Mouse (Mus musculus) ES-E14 (cell line): ENCODE results near the gene Meaf6. TPM values are rescaled to one million over a fixed set of nuclear protein-coding genes. Genes with fewer than 3 reads are reported as not detected.

Experiments
- DNase-seq: peaks from one replicate; pipeline ENCODE4 v3.0.0-alpha.2; 2013; ENCODE audit warnings: low read depth, low spot score
- H3K27ac ChIP-seq: 2 replicates; pipeline ENCODE4 v1.5.1; 2012; ENCODE audit warnings: low read depth, mild to moderate bottlenecking, low read length, moderate library complexity, mixed read lengths; ENCODE audit not compliant: poor library complexity, insufficient read depth, severe bottlenecking
- H3K36me3 ChIP-seq: 2 replicates; pipeline ENCODE4 v1.6.1; 2012; ENCODE audit warnings: mild to moderate bottlenecking, low read length, moderate library complexity, mixed read lengths; ENCODE audit not compliant: control insufficient read depth, poor library complexity, insufficient read depth, severe bottlenecking
- H3K4me1 ChIP-seq, 2 experiments: fragments of 150-350 bp in 1 of 2; sonication (generic) in 1 of 2; 2 replicates each; pipeline ENCODE4 v1.6.1; 2012; ENCODE audit warnings: low read length in 2 of 2, mild to moderate bottlenecking in 1 of 2, mixed read lengths in 1 of 2; ENCODE audit not compliant: control insufficient read depth in 2 of 2, insufficient read depth in 2 of 2, poor library complexity in 1 of 2
- H3K4me3 ChIP-seq, 2 experiments: fragments of 150-350 bp in 1 of 2; sonication (generic) in 1 of 2; 2 replicates each; pipeline ENCODE4 v1.5.1; 2012; ENCODE audit warnings: low read length in 2 of 2, low read depth in 1 of 2, mild to moderate bottlenecking in 1 of 2, mixed read lengths in 1 of 2; ENCODE audit not compliant: insufficient read depth in 1 of 2, poor library complexity in 1 of 2, severe bottlenecking in 1 of 2
- H3K9ac ChIP-seq: 2 replicates; pipeline ENCODE4 v1.6.1; 2012; ENCODE audit warnings: low read depth, mild to moderate bottlenecking, low read length, mixed read lengths; ENCODE audit not compliant: poor library complexity, insufficient read depth, severe bottlenecking
- H3K9me3 ChIP-seq: fragments of 150-350 bp; sonication (generic); 2 replicates; pipeline ENCODE4 v1.6.1; 2012; ENCODE audit warnings: low read depth, mild to moderate bottlenecking, low read length; ENCODE audit not compliant: control insufficient read depth, insufficient read depth
- CHD2 ChIP-seq: IDR thresholded peaks from 2 replicates; pipeline ENCODE4 v1.6.1; 2014; ENCODE audit warnings: mild to moderate bottlenecking, low read depth, low read length, inconsistent platforms
- HCFC1 ChIP-seq: IDR thresholded peaks from 2 replicates; pipeline ENCODE4 v1.6.1; 2012; ENCODE audit warnings: low read length, inconsistent platforms, borderline replicate concordance; ENCODE audit not compliant: insufficient read depth
- MAFK ChIP-seq: IDR thresholded peaks from 2 replicates; pipeline ENCODE4 v1.6.1; 2014; ENCODE audit warnings: mild to moderate bottlenecking, low read depth, low read length, inconsistent platforms; ENCODE audit not compliant: insufficient read depth
- ZC3H11A ChIP-seq: IDR thresholded peaks from 2 replicates; pipeline ENCODE4 v1.6.1; 2012; ENCODE audit warnings: low read depth, mild to moderate bottlenecking, inconsistent platforms, low read length, borderline replicate concordance
- ZNF384 ChIP-seq: IDR thresholded peaks from 2 replicates; pipeline ENCODE4 v1.6.1; 2012; ENCODE audit warnings: low read depth, low read length, inconsistent platforms
- in situ Hi-C, 2 experiments: fragments of 600-800 bp; cut with MboI; formaldehyde crosslinking; loops; one replicate each; pipeline ENCODE4 v1.15.1; 2025; ENCODE audit warnings: low sequenced_read_pairs in 2 of 2, inconsistent platforms in 1 of 2; ENCODE audit not compliant: unreplicated experiment in 2 of 2
- total RNA-seq: library from RNA; depleted of rRNA; stranded (reverse); fragments of 300-350 nt; gene quantifications from 2 replicates; pipeline ENCODE4 v1.2.3, GENCODE M21; 2012

Meaf6 gene
- total RNA-seq, 1 experiment: 25.0 TPM

GRCm38 (mm10) chr4:125119721-125120120 lies 34.8 kb downstream of the Meaf6 start:
- TF ChIP-seq HCFC1: no peak
- no peak for TF ChIP-seq ZNF384
- Histone ChIP-seq H3K4me3 (no peak overlapping the region), H3K9me3 (no peaks in the 10 kb centered on the region), H3K27ac (no peak overlapping the region), H3K36me3 (peaks cover 22% of the 10 kb centered on the region), H3K4me1 (peaks cover 15 to 34% of the 10 kb centered on the region in 2 experiments; a peak in 3 of 4 replicates), H3K9ac (no peak overlapping the region)
- no peak for DNase-seq
- in situ Hi-C loops: no loop called here

- Histone ChIP-seq H3K9me3 (no peaks in the 10 kb centered on the region), H3K27ac (no peak overlapping the region), H3K4me3 (peak overlapping the region in 1 of 2 experiments; percentile 19; a peak in 1 of 4 replicates), H3K36me3 (peaks cover 22% of the 10 kb centered on the region), H3K4me1 (peaks cover 15 to 34% of the 10 kb centered on the region in 2 experiments; a peak in 3 of 4 replicates), H3K9ac (no peak overlapping the region)
- TF ChIP-seq MAFK (no peak), ZC3H11A (no peak), CHD2 (no peak)
- DNase-seq: no peak
- in situ Hi-C loops: no loop called here
Observed at GRCm38 (mm10) chr4:125122431-125123278, 37.7 kb downstream of the Meaf6 start.

- Histone ChIP-seq H3K9me3 (no peaks in the 10 kb centered on the region), H3K4me3 (0 out of 4 replicates have a peak overlapping the region, but pooled peaks of 1 of the 2 experiments have one; percentile 9), H3K4me1 (peaks cover 15 to 34% of the 10 kb centered on the region in 2 experiments; a peak in 3 of 4 replicates), H3K36me3 (peaks cover 22% of the 10 kb centered on the region), H3K9ac (no peak overlapping the region), H3K27ac (no peak overlapping the region)
- in situ Hi-C loops: no loop called here
- TF ChIP-seq MAFK (no peak), ZC3H11A (no peak), HCFC1 (no peak), ZNF384 (no peak), CHD2 (no peak)
- DNase-seq: no peak
Observed at GRCm38 (mm10) chr4:125123279-125123671, 38.3 kb downstream of the Meaf6 start.

DNA sequence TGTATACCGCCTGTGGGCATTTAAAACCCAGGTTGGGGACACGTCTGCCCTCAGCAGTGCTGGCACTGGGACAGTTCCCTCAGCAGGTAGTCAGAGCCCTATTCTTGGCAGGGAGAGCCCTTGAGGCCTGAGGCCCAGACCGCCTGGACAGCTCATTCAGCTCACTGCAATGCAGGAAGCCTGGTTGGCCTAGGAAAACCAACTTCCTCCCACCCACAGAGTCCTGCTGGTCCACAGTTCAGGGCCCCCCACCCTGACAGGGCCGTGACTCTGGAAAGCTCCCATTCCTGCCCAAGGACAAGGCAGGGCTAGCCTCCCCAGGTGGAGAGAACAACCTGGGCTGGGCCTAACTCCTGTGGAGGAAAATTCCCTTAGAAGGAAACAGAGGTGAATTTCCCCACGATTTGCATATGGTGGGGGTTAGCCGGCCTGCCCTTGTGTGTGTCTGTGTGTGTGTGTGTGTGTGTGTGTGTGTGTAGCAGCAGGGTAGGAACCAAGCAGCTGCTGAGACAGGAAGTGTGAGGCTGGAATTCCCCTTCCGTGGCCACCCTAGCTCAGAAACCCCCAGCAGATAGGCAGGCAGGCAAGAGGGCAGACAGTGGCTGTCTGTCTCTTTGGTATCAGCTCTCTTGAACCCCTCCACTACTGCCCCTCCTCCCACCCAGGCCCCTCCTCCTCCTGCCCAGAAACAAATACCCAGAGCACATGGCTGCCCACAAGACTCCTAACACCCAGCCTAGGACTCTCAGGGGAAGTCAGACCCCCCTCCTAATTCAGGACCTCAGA lies 39.7 kb downstream of the Meaf6 start:
- peaks cover 15 to 32% of the 10 kb centered on the region in 2 experiments; a peak in 3 of 4 replicates for H3K4me1 ChIP-seq
- H3K27ac ChIP-seq: peak overlapping the region; percentile 72
- DNase-seq: no peak
- in situ Hi-C loops: no loop called here
- peak overlapping the region; percentile 31; the same call in 1 of the 2 replicates for H3K9ac ChIP-seq
- peak overlapping the region; percentile 2 to 20; a peak in 3 of 4 replicates for H3K4me3 ChIP-seq
- H3K36me3 ChIP-seq: peaks cover 20% of the 10 kb centered on the region
- no peaks in the 10 kb centered on the region for H3K9me3 ChIP-seq
- no peak for TF ChIP-seq MAFK
- TF ChIP-seq ZC3H11A: no peak
